Mouse (Mus musculus): ENCODE measurements at regions not wholly inside any gene's neighbourhood (a gene's known extent, or its start where the extent isn't known, plus 50 kb on each side); places are given as distances from the start of the nearest gene placed in this dataset.

DNA sequence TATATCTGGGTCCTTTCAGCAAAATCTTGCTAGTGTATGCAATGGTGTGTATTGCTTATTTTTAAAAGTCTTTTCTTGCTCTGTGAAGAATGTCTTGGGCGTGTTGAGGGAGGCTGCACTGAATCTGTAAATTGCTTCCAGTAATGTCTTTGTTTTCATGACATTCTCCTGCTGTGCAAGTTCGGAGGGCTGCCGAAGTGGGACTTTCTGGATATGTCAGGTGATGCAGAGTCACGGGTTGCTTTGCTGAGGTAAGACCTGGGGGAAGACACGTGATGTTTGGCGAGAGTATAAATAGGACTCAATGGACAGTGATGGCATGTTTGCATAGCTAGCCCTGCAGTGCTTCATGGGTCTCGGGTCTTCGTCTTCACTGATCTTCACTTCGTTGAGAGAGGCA lies 329.2 kb upstream of the Nr5a2 start:
- H3K27me3 ChIP-seq: no peaks in the 10 kb centered on the region
- ChIA-PET POLR2A (no interaction called here), CTCF (no interaction called here)
- in situ Hi-C loops (cut with MboI; ENCODE audit: low pct_unique_long_range_greater_than_20kb): no loop called here
- DNase-seq (ENCODE audit: low read depth, low spot score): no peak
- TF ChIP-seq CTCF (IDR thresholded peaks at IDR 0.05): no peak
- ATAC-seq: no peak

DNA sequence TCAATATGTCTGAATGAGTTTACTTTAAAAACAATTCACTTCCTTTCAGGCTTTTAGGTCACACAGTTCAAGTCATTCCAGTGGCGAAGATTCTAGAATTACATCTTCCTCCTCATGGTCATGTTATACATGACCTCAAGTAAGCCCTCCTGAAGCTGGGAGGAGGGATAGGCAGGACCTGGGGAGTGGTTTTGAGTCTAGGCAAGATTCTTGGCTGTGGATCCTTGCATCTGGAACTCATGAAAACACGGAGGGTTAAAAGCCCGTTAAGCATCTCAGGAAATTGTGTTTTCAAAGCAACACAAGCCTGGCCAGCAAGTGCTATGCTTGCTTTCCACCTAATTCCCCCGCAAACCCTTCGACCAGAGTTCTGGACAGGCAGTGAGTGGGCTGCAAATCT lies 323.0 kb upstream of the Nr5a2 start:
- CTCF ChIA-PET: no interaction called here
- in situ Hi-C loops (cut with MboI; ENCODE audit: low pct_unique_long_range_greater_than_20kb): no loop called here
- TF ChIP-seq CTCF (IDR thresholded peaks at IDR 0.05): no peak
- peaks cover 11% of the 10 kb centered on the region for H3K27me3 ChIP-seq
- POLR2A ChIA-PET: no interaction called here
- DNase-seq (ENCODE audit: low read depth, low spot score) (no peak), ATAC-seq (no peak)

DNA sequence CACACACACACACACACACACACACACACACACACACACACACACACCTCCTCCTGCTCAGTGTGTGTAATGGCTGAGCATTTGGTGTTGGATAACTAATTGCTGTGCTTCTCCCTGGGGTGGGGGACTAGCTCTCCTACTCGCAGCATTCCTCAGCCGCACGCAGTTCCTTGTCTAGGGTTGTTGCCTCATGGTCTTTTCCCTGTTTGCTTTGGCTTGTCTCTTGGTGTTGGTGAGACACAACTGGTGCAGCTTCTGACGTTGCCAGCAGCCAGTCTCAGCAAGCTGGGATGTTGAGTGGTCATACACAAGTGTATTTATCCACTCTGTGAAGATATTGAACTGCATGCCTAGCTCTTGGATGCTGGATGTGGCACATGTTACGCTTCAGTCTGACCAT lies 322.2 kb upstream of the Nr5a2 start:
- peaks cover 11% of the 10 kb centered on the region for H3K27me3 ChIP-seq
- no peak for ATAC-seq
- TF ChIP-seq CTCF (IDR thresholded peaks at IDR 0.05): no peak
- DNase-seq (ENCODE audit: low read depth, low spot score): no peak
- POLR2A ChIA-PET: no interaction called here
- in situ Hi-C loops (cut with MboI; ENCODE audit: low pct_unique_long_range_greater_than_20kb): no loop called here
- CTCF ChIA-PET: interaction anchor here (2.3 kb wide), 1 partner anchor 11 kb away, joined by 6 read pairs; no protein-coding TSS in a partner anchor

DNA sequence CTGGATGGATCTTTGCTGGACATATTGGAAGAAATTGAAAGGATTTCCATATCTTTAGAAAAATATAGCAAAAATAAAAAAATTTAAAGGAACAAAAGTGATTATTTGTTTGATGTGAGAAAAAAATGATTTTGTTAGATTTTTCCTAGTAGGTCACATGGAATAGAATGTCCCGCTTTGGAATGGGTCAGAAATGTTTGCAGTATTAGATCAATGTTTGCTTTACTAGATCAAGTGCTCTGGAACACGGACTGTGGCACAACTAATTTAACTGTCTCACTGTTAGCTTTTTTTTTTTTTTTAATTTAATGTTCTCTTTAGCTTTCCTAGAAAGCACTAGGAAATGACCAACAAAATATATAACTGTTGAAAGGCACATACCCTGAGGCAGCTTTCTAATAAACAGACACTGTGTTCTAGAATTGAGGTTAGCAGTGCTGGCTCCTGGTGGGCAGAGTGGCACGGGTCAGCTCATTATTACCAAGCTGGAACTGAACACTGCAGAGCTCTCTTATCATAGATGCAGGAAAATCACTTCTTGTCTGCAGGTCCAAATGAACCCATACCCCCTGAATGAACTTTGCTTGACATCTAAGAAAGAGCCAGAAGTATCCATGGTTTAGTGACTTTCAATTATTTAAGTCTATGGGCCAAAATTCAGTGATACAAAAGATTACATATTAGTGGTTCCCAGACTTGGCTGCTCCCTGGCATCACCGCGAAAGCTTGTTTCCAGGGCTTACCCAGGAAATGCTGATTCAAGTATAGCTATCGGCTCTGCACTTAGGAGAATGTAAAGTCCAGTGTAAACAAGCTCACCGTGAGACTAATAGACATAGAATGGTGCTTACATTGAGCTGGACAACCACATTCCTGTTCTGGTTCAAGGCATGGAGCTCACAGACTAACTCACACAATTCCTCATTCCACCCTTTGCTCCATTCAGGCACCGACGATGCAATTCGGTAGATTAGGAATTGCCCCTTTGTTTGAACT lies 320.4 kb upstream of the Nr5a2 start:
- CTCF ChIA-PET: interaction anchor here (2.3 kb wide), 1 partner anchor 9 kb away, joined by 6 read pairs; no protein-coding TSS in a partner anchor
- no peak for DNase-seq (ENCODE audit: low read depth, low spot score)
- POLR2A ChIA-PET: no interaction called here
- in situ Hi-C loops (cut with MboI; ENCODE audit: low pct_unique_long_range_greater_than_20kb): no loop called here
- ATAC-seq: no peak
- peaks cover 11% of the 10 kb centered on the region for H3K27me3 ChIP-seq
- TF ChIP-seq CTCF (IDR thresholded peaks at IDR 0.05): no peak

DNA sequence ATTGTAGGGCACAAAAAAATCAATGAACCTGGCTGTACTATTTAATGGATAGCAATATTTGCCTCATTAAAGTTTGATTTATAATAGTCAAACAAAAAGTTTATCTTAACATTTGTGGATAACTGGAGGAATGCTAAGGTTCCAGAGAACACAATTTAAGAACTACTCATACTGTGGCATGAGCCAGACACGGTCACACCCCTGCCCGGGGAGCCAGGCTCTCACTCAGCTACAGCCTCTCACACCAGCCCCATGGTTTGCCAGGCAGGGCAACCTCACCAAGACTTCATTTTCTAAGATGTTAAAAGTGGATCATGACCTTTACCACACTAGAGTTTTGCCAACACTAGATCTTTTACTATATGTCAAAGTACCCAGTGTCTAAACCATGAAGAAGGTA lies 319.7 kb upstream of the Nr5a2 start:
- DNase-seq (ENCODE audit: low read depth, low spot score) (no peak), ATAC-seq (no peak)
- in situ Hi-C loops (cut with MboI; ENCODE audit: low pct_unique_long_range_greater_than_20kb): no loop called here
- ChIA-PET CTCF (no interaction called here), POLR2A (no interaction called here)
- H3K27me3 ChIP-seq: peaks cover 11% of the 10 kb centered on the region
- TF ChIP-seq CTCF (IDR thresholded peaks at IDR 0.05): no peak

DNA sequence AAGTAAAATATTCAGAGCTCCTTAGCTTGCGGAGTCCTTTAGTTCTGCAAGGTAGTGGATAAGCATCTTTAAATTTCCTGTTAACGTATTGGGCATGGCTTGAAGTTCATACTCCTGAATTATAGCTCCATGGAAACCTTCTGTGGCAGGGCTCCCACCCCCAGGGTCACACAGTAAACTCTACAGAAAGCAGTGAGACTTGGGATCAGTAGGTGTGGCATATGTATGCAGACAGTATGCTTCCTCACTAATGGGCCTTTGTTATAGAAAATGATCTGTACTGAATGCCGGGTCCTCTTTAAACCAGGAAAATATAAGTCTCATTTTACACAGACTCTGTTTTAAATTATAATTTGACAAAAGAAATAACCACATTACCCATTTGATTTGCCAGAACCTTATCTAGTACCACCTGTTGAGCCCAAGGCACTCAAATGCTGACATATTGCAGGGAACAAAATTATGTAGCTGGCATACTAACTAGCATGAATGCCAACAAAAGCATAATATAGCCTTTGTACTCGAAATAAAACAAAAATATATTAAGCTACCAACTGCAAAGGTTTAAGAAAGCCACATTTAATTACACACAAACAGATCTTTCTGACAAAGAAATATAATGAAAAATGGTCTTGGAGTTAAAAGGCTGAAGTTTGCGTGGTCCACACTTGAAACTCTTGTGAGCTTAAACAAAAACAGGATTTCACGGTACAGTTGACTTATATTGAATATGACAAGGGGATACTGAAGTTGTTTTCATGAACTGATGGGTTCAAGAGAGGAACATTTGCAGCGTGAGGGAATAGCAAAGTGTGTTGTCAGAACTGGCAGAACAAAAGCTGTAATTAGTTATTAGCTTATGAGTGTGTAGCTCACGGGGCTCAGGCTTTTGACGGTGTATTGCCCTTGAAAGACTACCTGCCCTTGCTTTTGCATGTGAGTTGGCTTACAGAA lies 310.7 kb upstream of the Nr5a2 start:
- H3K27me3 ChIP-seq: peaks cover 23% of the 10 kb centered on the region
- DNase-seq (ENCODE audit: low read depth, low spot score): no peak
- ChIA-PET CTCF (interaction anchor here (0.7 to 2.1 kb wide), 3 partner anchors 10 to 32 kb away, joined by 3 to 6 read pairs (median 3); no protein-coding TSS in a partner anchor), POLR2A (no interaction called here)
- TF ChIP-seq CTCF (IDR thresholded peaks at IDR 0.05): no peak
- ATAC-seq: no peak
- in situ Hi-C loops (cut with MboI; ENCODE audit: low pct_unique_long_range_greater_than_20kb): no loop called here

DNA sequence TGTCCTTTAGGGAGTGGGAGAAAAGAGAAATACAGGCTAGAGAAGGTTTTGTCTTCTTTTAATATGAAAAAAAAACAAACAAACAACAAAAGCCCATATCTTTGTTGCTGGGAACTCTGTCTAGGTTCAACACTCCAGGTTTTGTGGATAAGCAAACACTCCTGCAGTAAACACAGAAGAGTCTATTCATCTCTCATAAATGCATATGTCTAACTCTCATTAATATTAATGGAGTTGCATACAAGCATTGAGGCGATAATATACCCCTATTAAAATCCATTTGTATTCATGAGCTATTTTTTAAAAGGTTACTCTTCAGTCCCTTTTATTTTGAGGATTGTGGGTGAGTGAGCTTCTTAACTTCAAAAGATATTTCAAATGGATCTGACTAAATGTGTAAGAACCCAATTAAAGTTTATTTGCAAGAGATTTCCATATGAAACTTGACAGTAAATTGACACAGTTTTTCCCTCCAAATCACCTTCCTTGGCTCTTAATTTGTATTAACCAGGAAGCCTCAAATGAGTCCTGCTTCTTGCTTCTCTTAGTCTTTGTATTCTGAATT lies 302.6 kb upstream of the Nr5a2 start:
- DNase-seq (ENCODE audit: low read depth, low spot score) (no peak), ATAC-seq (no peak)
- TF ChIP-seq CTCF (IDR thresholded peaks at IDR 0.05): no peak
- H3K27me3 ChIP-seq: peaks cover 11% of the 10 kb centered on the region
- CTCF ChIA-PET: interaction anchor here (1.2 to 2.0 kb wide), 2 partner anchors 7 to 16 kb away, joined by 3 to 4 read pairs; no protein-coding TSS in a partner anchor
- POLR2A ChIA-PET: no interaction called here
- in situ Hi-C loops (cut with MboI; ENCODE audit: low pct_unique_long_range_greater_than_20kb): no loop called here

DNA sequence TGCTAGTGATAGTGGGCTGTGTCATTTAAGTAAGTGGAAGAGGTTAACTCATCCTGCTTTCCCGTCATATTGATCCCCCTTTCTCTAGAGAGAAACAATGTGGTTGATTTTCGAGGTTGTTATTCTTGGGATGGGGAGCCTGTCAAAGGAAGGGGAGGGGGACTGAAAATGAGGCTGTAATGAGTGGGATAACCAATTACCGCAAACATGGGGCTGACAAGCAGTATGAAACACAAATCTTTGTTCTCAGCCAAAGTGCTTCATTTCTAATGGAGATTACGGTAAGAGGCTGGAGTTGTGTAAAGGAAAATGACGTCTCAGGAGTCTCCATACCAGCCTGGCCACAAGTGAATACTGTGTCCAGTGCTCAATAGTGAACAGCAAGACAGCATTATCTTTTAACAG lies 301.9 kb upstream of the Nr5a2 start:
- no peak for DNase-seq (ENCODE audit: low read depth, low spot score)
- TF ChIP-seq CTCF (IDR thresholded peaks at IDR 0.05): no peak
- ChIA-PET POLR2A (no interaction called here), CTCF (no interaction called here)
- in situ Hi-C loops (cut with MboI; ENCODE audit: low pct_unique_long_range_greater_than_20kb): no loop called here
- ATAC-seq: no peak
- peaks cover 11% of the 10 kb centered on the region for H3K27me3 ChIP-seq

DNA sequence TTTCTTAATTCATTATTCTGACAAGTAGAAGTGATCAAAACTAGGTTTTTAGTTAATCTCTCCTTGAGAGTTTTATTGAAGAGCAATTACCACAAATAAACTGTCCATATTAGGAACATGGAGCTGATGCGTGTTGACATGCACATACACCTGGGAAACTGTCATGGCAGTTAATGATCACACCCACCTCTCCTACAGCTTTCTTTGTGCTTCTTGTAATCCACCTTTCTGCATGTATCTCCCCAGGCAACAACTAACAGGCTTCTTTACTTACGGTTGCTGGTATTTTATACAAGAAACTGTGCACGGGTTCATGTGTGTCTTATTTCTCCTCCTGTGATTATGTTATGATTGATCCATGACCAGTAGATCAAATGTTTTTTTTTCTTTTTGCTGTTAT lies 296.0 kb upstream of the Nr5a2 start:
- ATAC-seq: no peak
- ChIA-PET POLR2A (no interaction called here), CTCF (interaction anchor here (1.4 kb wide), 1 partner anchor 8 kb away, joined by 4 read pairs; no protein-coding TSS in a partner anchor)
- no peak for DNase-seq (ENCODE audit: low read depth, low spot score)
- in situ Hi-C loops (cut with MboI; ENCODE audit: low pct_unique_long_range_greater_than_20kb): no loop called here
- TF ChIP-seq CTCF (IDR thresholded peaks at IDR 0.05): no peak
- no peaks in the 10 kb centered on the region for H3K27me3 ChIP-seq

DNA sequence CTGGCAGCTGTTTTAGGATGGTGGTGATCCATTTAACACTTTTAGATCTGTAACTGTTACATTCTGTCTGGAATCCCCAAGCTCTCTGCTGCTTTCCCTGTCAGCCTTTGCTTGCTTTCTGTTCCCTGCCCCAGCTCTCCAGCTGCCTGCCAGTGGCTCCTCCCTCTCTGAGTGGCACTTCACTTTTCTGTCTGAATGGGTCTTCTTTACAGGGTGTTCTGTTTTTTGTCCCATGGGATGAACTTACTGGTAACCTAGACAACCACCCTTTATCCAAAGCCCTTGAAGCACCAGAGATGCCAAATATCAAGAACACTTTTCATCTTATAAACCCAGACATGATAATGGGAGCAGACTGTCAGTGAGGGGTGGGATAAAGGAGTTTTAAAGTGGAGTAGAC lies 294.8 kb upstream of the Nr5a2 start:
- in situ Hi-C loops (cut with MboI; ENCODE audit: low pct_unique_long_range_greater_than_20kb): no loop called here
- POLR2A ChIA-PET: no interaction called here
- ATAC-seq: no peak
- DNase-seq (ENCODE audit: low read depth, low spot score): no peak
- no peak for TF ChIP-seq CTCF (IDR thresholded peaks at IDR 0.05)
- H3K27me3 ChIP-seq: no peaks in the 10 kb centered on the region
- CTCF ChIA-PET: interaction anchor here (1.4 kb wide), 1 partner anchor 9 kb away, joined by 4 read pairs; no protein-coding TSS in a partner anchor

Measured in Patski (cell line).